Mouse (Mus musculus): ENCODE measurements around the gene Gm12695.

Gene Gm12695

GRCm38 (mm10) chr4:96785086-96785485, at the start of gene Gm12695:
Gene Gm12695, minus strand, starts transcription at chr4:96785186.
- DNase-seq (ENCODE audit: extremely low spot score, low spot score) = no peak

GRCm38 (mm10) chr4:96825540-96826045, 40.6 kb upstream of the Gm12695 start:
- DNase-seq (ENCODE audit: extremely low spot score, low spot score) = no peak

GRCm38 (mm10) chr4:96806824-96807808, 22.1 kb upstream of the Gm12695 start:
- no peak for DNase-seq (ENCODE audit: extremely low spot score, low spot score)

GRCm38 (mm10) chr4:96799380-96800157, 14.6 kb upstream of the Gm12695 start:
- DNase-seq (ENCODE audit: extremely low spot score, low spot score) = no peak

- no peak for DNase-seq (ENCODE audit: extremely low spot score, low spot score)
These were observed 12.6 kb upstream of the Gm12695 start for GRCm38 (mm10) chr4:96797583-96797982.

- no peak for DNase-seq (ENCODE audit: extremely low spot score, low spot score)
These were observed 6.3 kb upstream of the Gm12695 start for GRCm38 (mm10) chr4:96791301-96791700.

- DNase-seq (ENCODE audit: extremely low spot score, low spot score) = no peak
These were observed 4.9 kb upstream of the Gm12695 start for GRCm38 (mm10) chr4:96789905-96790304.

GRCm38 (mm10) chr4:96786610-96787009, 1.6 kb upstream of the Gm12695 start:
- DNase-seq (ENCODE audit: extremely low spot score, low spot score) = no peak

- no peak for DNase-seq (ENCODE audit: extremely low spot score, low spot score)
These were observed 11.9 kb downstream of the Gm12695 start for GRCm38 (mm10) chr4:96772966-96773566.

- no peak for DNase-seq (ENCODE audit: extremely low spot score, low spot score)
These were observed 18.5 kb downstream of the Gm12695 start for GRCm38 (mm10) chr4:96766396-96766998.

- DNase-seq (ENCODE audit: extremely low spot score, low spot score) = no peak
These were observed 33.0 kb downstream of the Gm12695 start for GRCm38 (mm10) chr4:96751953-96752352.

GRCm38 (mm10) chr4:96740472-96740871, 44.5 kb downstream of the Gm12695 start:
- no peak for DNase-seq (ENCODE audit: extremely low spot score, low spot score)

- no peak for DNase-seq (ENCODE audit: extremely low spot score, low spot score)
These were observed 55.7 kb downstream of the Gm12695 start for GRCm38 (mm10) chr4:96729256-96729655.

GRCm38 (mm10) chr4:96728211-96728610, 56.8 kb downstream of the Gm12695 start:
- no peak for DNase-seq (ENCODE audit: extremely low spot score, low spot score)

GRCm38 (mm10) chr4:96725415-96726055, 59.5 kb downstream of the Gm12695 start:
- DNase-seq (ENCODE audit: extremely low spot score, low spot score) = no peak

- no peak for DNase-seq (ENCODE audit: extremely low spot score, low spot score)
These were observed 62.7 kb downstream of the Gm12695 start for GRCm38 (mm10) chr4:96722301-96722700.

- no peak for DNase-seq (ENCODE audit: extremely low spot score, low spot score)
These were observed 65.7 kb downstream of the Gm12695 start for GRCm38 (mm10) chr4:96718977-96719966.

- no peak for DNase-seq (ENCODE audit: extremely low spot score, low spot score)
These were observed 66.5 kb downstream of the Gm12695 start for GRCm38 (mm10) chr4:96718503-96718902.

- DNase-seq (ENCODE audit: extremely low spot score, low spot score) = no peak
These were observed 79.6 kb downstream of the Gm12695 start for GRCm38 (mm10) chr4:96705281-96705951.
